Mouse (Mus musculus) right cerebral cortex, adult 2 months (tissue): ENCODE results near the gene Atp10a.
"Not testable (repeated sequence)": the region's sequence is repeated elsewhere in the genome, so short reads cannot be mapped to it uniquely, and the experiment has no call there.

Source experiments
- DNase-seq, 2 experiments: peaks; one replicate each; pipeline ENCODE4 v3.0.0; 2021 to 2022; ENCODE audit warnings: low spot score in 2 of 2

The Atp10a gene

GRCm38 (mm10) chr7:58787585-58787984, 131.6 kb downstream of the Atp10a start:
- DNase-seq, result no peak

GRCm38 (mm10) chr7:58788424-58789261, 132.7 kb downstream of the Atp10a start:
- no peak for DNase-seq

DNA sequence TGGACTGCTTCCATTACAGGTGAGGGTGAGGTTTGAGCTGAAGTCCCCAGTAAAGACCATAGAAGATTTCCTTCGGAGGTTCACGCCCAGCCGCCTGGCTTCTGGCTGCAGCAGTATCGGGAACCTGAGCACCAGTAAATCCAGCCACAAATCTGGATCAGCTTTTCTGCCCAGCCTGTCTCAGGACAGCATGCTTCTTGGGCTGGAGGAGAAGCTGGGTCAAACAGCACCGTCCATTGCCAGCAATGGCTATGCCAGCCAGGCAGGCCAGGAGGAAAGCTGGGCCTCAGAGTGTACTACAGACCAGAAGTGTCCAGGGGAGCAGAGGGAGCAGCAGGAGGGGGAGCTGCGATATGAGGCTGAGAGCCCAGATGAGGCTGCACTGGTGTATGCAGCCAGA, 141.3 kb downstream of the Atp10a start:
- DNase-seq, result no peak

- DNase-seq, result peak; percentile 21 to 26
Observed at GRCm38 (mm10) chr7:58800916-58801315, 144.9 kb downstream of the Atp10a start.

DNA sequence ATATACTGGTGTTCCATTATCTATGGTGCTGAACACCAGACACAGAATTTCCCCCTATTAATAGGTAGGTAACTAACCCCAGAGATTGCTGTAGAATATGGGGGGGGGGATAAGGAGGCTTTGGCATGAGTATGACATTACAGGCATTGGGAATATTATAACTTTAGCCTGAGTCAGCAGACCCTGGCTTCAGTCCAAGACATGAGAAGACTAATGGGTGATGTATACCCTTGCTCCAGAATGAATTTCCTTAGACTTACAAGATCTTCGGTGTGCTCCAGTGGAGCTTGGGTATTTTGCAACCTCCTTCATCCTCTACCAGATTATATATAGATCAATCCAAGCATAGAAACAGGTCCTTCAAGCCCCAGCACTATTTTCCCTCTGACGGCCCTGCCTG, 145.8 kb downstream of the Atp10a start:
- no peak for DNase-seq

GRCm38 (mm10) chr7:58822147-58822681, 166.2 kb downstream of the Atp10a start:
- peak; percentile 23 to 61 for DNase-seq

DNA sequence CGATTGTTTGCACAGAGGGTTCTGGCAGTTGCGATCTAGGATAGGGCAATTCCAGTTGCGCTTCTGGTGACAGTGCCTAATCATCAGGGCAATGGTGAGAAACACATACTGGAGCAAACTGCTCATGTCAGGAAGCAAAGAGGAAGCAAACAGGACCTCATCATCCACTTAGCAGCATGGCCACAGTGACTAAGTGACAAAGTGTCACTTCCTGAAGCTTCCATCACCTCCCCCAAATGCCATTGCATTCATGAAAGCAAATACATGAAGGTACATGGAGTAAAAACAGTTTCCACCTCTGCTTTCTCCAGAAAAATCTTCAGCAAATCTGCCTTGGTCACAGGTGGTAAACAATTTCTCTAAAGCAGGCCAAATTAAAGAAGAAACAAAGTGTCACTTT, 168.7 kb downstream of the Atp10a start:
- no peak for DNase-seq

DNA sequence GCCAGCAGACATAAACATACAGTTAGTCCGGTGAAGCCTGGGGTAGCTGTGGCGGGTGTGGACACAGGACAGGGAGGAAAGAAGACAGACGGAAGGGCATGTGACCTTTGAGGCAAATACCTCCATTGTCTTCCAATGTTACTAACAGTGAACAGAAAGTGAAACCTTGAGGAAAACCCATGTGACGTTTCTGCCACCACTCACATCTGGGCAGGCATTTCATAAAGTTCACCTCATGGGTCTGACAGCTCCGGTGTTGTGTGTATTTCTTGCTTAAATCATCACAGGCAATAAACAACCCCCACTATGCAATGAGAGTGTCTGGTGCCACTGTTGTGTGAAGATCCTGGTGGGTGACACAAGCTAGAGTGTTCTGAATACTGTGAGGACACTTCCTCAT, 173.1 kb downstream of the Atp10a start:
- no peak for DNase-seq

DNA sequence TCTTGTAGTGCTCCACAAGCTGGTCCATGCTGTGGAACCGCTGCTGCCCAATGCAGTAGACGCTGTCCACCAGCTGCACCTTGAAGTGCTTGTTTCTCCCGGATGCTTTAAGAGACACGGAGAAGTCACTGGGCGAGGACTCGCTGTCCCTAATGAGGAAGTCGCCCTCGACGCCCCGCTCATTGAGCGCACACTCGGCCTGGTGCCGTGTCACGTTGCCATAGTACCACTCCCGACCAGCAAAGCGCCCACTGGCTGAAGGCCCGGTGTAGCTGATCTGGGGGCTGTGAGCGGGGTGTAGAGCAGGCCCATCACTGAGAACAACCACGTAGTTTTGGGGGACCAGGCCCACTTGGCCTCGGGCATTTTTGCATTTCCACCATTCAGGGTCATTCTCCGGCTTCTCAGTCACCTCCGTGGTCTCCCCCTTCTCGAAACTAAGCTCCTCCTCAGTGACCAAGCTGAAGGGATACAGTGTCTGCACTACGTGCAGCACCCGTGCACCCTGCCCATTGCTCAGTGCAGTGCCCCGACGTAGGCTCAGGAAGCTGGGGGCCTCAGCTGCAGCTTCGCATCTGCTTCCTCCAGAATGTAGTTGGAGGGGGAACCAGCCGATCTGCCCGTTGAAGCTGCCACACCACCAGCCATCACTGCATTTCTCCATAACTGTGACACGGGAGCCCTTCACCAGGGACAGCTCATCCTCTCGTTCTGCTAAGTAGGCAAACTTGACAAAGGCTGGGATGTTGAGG, 181.1 kb downstream of the Atp10a start:
- DNase-seq, result not testable (repeated sequence)

GRCm38 (mm10) chr7:58840367-58840766, 184.4 kb downstream of the Atp10a start:
- DNase-seq, result no peak

DNA sequence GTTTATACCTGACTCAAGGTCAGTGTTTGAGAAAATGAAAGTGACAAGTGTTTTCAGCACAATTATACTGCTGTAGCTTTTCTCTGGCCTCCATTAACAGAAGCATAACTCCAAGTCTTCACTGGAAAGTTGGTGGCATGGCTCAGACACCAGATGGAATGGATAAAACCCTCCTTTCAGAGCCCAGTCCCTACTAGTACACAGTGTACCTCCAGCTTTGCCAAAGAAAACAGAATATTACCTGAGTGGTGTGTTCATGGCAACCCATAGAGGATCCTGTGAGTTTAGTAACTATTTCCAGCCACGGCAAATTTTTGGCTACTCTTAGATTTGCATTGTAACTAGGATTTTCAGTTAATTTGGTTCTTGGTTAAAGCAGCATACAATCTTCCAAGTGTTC, 185.1 kb downstream of the Atp10a start:
- no peak for DNase-seq

DNA sequence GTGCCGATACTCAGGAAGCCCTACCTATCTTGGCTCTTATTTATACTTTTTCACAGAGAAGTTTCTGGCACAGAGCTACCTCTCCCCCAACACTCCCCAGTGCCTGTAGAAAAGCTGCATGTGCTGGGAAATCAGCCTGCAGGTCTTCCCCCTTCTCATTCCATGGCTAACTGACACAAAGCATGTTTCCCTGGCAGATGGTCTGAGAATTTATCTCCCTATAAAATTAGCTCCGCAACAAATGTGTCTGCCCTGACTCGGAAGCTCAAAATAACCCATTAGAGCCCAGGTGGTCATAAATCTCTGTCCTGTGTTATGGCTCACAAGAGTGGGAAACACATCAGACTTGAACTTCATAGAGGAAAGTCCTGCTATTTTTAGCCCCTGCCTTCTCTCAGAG, 186.9 kb downstream of the Atp10a start:
- DNase-seq, result peak in 1 of 2 experiments; percentile 37

DNA sequence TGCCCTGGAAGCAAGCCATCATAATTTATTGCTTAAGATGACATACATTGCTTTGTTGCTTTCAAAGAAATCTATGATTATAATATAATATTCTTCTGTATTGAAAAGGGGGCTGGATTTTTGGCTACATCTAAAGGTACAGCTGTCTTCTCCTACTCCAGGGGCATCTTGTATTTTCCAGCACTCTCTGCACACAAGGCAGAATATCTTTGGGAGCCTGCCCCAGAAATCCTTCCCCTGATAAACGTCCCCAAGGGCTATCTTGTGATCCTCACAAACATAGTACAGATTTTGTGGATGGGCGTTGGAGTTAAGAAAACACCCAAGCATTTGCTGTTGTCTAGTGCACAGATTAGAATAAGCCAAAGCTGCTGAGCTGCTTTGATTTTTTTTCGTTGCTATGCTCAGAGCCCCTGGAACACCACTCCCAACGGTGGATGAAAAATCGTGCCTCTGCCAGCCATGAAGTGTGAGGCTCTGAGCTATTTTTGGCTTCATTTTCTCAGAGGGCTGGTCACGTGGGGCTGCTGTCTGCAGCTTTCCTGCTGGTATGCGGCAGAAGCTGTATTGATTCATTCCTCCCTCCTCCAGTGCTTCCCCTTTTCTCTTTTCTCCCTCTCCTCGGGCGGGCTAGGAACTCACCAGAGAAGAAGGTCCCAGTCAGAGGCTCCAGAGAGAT, 187.9 kb downstream of the Atp10a start:
- DNase-seq, result peak; percentile 91 to 94

DNA sequence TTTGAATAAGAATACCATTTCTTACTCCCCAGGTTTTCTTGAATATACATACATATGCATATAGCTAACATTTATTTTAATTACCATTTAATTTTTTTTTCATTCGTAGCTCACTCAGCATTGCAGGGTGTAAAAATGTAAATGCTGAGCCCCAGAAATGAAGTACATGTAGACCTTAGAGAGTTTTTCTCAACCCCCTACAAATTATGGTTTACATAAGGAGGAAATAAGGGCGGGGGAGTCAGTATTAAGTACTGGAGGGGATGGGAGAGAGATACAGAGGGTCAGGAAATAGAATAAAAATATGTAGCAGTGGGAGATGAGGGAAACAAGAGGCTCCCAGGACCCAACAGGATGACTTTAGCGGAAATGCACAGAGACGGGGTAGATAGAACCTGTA, 188.5 kb downstream of the Atp10a start:
- DNase-seq, result no peak

GRCm38 (mm10) chr7:58858921-58859320, 203.0 kb downstream of the Atp10a start:
- DNase-seq, result no peak

- DNase-seq, result no peak
Observed at GRCm38 (mm10) chr7:58863174-58863573, 207.2 kb downstream of the Atp10a start.

- no peak for DNase-seq
Observed at GRCm38 (mm10) chr7:58866865-58867614, 211.1 kb downstream of the Atp10a start.

- no peak for DNase-seq
Observed at GRCm38 (mm10) chr7:58870661-58871060, 214.7 kb downstream of the Atp10a start.

DNA sequence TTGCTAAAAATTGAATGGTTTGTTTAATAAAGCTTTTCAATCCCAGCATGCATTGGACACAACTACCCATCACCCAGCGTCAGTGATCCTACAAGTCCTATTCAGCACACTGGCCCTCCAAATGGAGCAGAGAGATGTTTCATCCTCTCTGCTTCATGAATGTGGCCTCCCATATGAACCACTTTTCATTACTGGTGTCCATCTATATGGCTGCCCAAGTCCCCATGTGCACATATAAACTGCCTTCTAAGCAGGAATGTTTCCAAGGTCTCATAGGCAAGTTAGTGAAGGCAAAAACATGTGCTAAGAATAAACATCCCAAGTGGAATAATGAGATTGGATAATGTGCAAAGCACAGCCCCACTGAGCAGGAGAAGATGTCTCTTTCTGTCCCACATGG, 217.7 kb downstream of the Atp10a start:
- no peak for DNase-seq
